Mouse (Mus musculus) lung, embryonic 15.5 days (tissue): ENCODE measurements around the gene Gfy. TPM values are rescaled to one million over a fixed set of nuclear protein-coding genes. Genes with fewer than 3 reads are reported as not detected.
"Not testable (repeated sequence)": the region's sequence is repeated elsewhere in the genome, so short reads cannot be mapped to it uniquely, and the experiment has no call there.

Source experiments
- ATAC-seq: fragments of 200-750 bp; cut with Nextera tagmentation; 2 replicates; pipeline ENCODE4 v1.8.0; 2017; ENCODE audit warnings: moderate number of reproducible peaks, borderline replicate concordance; ENCODE audit not compliant: low FRiP score, low TSS enrichment; ENCODE audit errors: extremely low read depth
- H3K27ac ChIP-seq: fragments of 300-500 bp; sonication (generic); 2 replicates; pipeline ENCODE4 v1.5.1; 2015; ENCODE audit warnings: moderate library complexity, mild to moderate bottlenecking, inconsistent platforms
- H3K27me3 ChIP-seq: fragments of 300-500 bp; sonication (generic); 2 replicates; pipeline ENCODE4 v1.6.1; 2015; ENCODE audit warnings: inconsistent platforms
- H3K36me3 ChIP-seq: fragments of 300-500 bp; sonication (generic); 2 replicates; pipeline ENCODE4 v1.6.1; 2015; ENCODE audit warnings: inconsistent platforms
- H3K4me1 ChIP-seq: fragments of 300-500 bp; sonication (generic); 2 replicates; pipeline ENCODE4 v1.6.1; 2015; ENCODE audit warnings: inconsistent platforms
- H3K4me2 ChIP-seq: fragments of 300-500 bp; sonication (generic); 2 replicates; pipeline ENCODE4 v1.6.1; 2015; ENCODE audit warnings: inconsistent platforms, mild to moderate bottlenecking, moderate library complexity
- H3K4me3 ChIP-seq: fragments of 300-500 bp; sonication (generic); 2 replicates; pipeline ENCODE4 v1.5.1; 2015; ENCODE audit warnings: mild to moderate bottlenecking, inconsistent platforms
- H3K9ac ChIP-seq: fragments of 300-500 bp; sonication (generic); 2 replicates; pipeline ENCODE4 v1.6.1; 2015; ENCODE audit warnings: inconsistent platforms
- H3K9me3 ChIP-seq: fragments of 300-500 bp; sonication (generic); 2 replicates; pipeline ENCODE4 v1.6.1; 2016; ENCODE audit warnings: inconsistent platforms
- WGBS: fragments of 180-500 bp; shearing (Covaris S2); methylation state at CpG from one replicate; pipeline ENCODE4 v1.1.7; 2015; 5-methylcytosine and 5-hydroxymethylcytosine counted together
- polyA plus RNA-seq: library from polyadenylated mRNA; unstranded; fragments of >200 nt; fragmentation: Nextera tagmentation; extraction: Ambion mirVana; gene quantifications from 2 replicates; pipeline ENCODE4 v1.2.1, GENCODE M21; 2015

Gene Gfy
- polyA plus RNA-seq, 1 experiment from 2014 or later: not detected

GRCm38 (mm10) chr7:45175929-45176328 is 3.4 kb downstream of the Gfy start:
- Histone ChIP-seq H3K36me3 (no peaks in the 10 kb centered on the region), H3K9ac (no peak overlapping the region), H3K4me3 (peak overlapping the region; percentile 9; the same call in 1 of the 2 replicates), H3K4me2 (no peak overlapping the region), H3K9me3 (no peaks in the 10 kb centered on the region), H3K27me3 (peaks cover 95% of the 10 kb centered on the region), H3K4me1 (0 out of 2 replicates have a peak, but pooled peaks cover 9% of the 10 kb centered on the region), H3K27ac (no peak overlapping the region)
- no peak for ATAC-seq
- 2% methylated on average over 23 of the region's 23 CpGs for WGBS

DNA sequence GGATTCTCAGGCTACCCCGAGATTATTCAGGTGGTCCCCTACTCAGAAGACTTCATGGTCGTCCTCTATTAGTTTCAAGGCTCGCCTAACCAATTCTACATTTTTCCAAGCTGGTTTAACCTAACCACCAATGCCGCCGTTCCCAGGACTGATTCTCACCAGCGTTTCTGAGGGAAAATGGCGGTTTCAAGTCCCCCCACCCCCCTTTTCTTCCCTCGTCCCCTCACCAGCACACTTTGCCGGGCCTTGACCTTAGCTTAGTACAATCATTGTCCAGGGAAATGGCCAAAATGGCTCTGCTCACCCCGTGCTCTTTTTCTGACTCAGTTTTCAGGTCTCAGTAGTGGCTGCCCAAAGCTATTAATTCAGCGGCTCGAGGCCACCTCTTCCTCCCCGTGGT is 4.0 kb downstream of the Gfy start:
- Histone ChIP-seq H3K4me2 (no peak overlapping the region), H3K27ac (no peak overlapping the region), H3K9me3 (no peaks in the 10 kb centered on the region), H3K36me3 (no peaks in the 10 kb centered on the region), H3K27me3 (peaks cover 94% of the 10 kb centered on the region), H3K9ac (no peak overlapping the region), H3K4me1 (0 out of 2 replicates have a peak, but pooled peaks cover 9% of the 10 kb centered on the region), H3K4me3 (no peak overlapping the region)
- no peak for ATAC-seq
- WGBS: 5% methylated on average over 13 of the region's 13 CpGs

DNA sequence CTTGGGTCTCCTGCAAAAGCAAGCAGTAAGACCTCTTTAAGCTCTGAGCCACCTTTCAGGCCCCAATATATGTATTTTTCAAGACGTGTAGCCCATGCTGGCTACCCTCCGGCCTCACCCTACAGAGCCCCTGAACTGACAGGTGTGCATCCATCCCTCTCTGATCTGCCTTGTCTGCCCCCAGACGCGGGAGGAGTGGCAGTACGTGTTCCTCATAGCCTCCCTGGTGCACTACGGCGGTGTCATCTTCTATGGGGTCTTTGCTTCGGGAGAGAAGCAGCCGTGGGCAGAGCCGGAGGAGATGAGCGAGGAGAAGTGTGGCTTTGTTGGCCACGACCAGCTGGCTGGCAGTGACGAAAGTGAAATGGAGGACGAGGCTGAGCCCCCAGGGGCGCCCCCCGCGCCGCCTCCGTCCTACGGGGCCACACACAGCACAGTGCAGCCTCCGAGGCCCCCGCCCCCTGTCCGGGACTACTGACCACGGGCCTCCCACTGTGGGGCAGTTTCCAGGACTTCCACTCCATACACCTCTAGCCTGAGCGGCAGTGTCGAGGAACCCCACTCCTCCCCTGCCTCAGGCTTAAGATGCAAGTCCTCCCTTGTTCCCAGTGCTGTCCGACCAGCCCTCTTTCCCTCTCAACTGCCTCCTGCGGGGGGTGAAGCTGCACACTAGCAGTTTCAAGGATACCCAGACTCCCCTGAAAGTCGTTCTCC is 4.6 kb downstream of the Gfy start:
- Histone ChIP-seq H3K4me3 (0 out of 2 replicates have a peak overlapping the region, but pooled peaks have one; percentile 9), H3K9ac (no peak overlapping the region)

DNA sequence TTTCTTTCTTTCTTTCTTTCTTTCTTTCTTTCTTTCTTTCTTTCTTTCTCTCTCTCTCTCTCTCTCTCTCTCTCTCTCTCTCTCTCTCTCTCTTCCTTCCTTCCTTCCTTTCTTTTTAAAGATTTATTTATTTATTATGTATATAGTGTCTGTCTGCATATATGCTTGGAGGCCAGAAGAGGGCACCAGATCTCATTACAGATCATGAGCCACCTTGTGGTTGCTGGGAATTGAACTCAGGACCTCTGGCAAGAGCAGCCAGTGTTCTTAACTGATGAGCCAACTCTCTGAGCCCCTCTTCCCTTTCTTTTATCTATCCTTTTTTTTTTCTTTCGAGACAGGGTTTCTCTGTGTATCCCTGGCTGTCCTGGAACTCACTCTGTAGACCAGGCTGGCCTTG is 5.6 kb downstream of the Gfy start:
- not testable (repeated sequence) for H3K9ac ChIP-seq, H3K9me3 ChIP-seq, H3K4me1 ChIP-seq, H3K4me3 ChIP-seq, H3K4me2 ChIP-seq, H3K36me3 ChIP-seq, ATAC-seq, H3K27ac ChIP-seq
- peaks cover 94% of the 10 kb centered on the region for H3K27me3 ChIP-seq
- 62% methylated on average over 1 of the region's 1 CpGs for WGBS

More for the DNA sequence above, 4.6 kb downstream of the Gfy start:
- 6% methylated on average over 25 of the region's 29 CpGs for WGBS
- peak; percentile 44; the same call in 1 of the 2 replicates for ATAC-seq
- no peaks in the 10 kb centered on the region for H3K36me3 ChIP-seq
- H3K27ac ChIP-seq: no peak overlapping the region
- H3K4me2 ChIP-seq: peak overlapping the region; percentile 23
- 0 out of 2 replicates have a peak, but pooled peaks cover 9% of the 10 kb centered on the region for H3K4me1 ChIP-seq
- H3K27me3 ChIP-seq: peaks cover 94% of the 10 kb centered on the region
- peaks cover 2% of the 10 kb centered on the region; the same call in 1 of the 2 replicates for H3K9me3 ChIP-seq

GRCm38 (mm10) chr7:45172974-45173373 is 6.4 kb downstream of the Gfy start:
- no peak for ATAC-seq
- Histone ChIP-seq H3K4me1 (0 out of 2 replicates have a peak, but pooled peaks cover 9% of the 10 kb centered on the region), H3K36me3 (no peaks in the 10 kb centered on the region), H3K27ac (no peak overlapping the region), H3K4me2 (no peak overlapping the region), H3K9me3 (peaks cover 6% of the 10 kb centered on the region; the same call in 1 of the 2 replicates), H3K4me3 (no peak overlapping the region), H3K27me3 (peaks cover 94% of the 10 kb centered on the region), H3K9ac (no peak overlapping the region)
- WGBS: 60% methylated on average over 7 of the region's 7 CpGs

- H3K4me2 ChIP-seq: no peak overlapping the region
- 90% methylated on average over 3 of the region's 3 CpGs for WGBS
- H3K4me1 ChIP-seq: no peaks in the 10 kb centered on the region
- peaks cover 94% of the 10 kb centered on the region for H3K27me3 ChIP-seq
- no peak overlapping the region for H3K4me3 ChIP-seq
- no peaks in the 10 kb centered on the region for H3K36me3 ChIP-seq
- H3K9ac ChIP-seq: no peak overlapping the region
- peaks cover 6% of the 10 kb centered on the region; the same call in 1 of the 2 replicates for H3K9me3 ChIP-seq
- ATAC-seq: no peak
- H3K27ac ChIP-seq: no peak overlapping the region
Measured at GRCm38 (mm10) chr7:45169495-45169894, 9.9 kb downstream of the Gfy start.

GRCm38 (mm10) chr7:45168656-45169055 is 10.7 kb downstream of the Gfy start:
- no peak for ATAC-seq
- H3K4me1 ChIP-seq: peaks cover 6% of the 10 kb centered on the region
- H3K27ac ChIP-seq: no peak overlapping the region
- no peaks in the 10 kb centered on the region for H3K36me3 ChIP-seq
- H3K9ac ChIP-seq: no peak overlapping the region
- no peak overlapping the region for H3K4me3 ChIP-seq
- H3K27me3 ChIP-seq: peaks cover 94% of the 10 kb centered on the region
- H3K4me2 ChIP-seq: no peak overlapping the region
- 7% methylated on average over 24 of the region's 24 CpGs for WGBS
- H3K9me3 ChIP-seq: peaks cover 6% of the 10 kb centered on the region; the same call in 1 of the 2 replicates

DNA sequence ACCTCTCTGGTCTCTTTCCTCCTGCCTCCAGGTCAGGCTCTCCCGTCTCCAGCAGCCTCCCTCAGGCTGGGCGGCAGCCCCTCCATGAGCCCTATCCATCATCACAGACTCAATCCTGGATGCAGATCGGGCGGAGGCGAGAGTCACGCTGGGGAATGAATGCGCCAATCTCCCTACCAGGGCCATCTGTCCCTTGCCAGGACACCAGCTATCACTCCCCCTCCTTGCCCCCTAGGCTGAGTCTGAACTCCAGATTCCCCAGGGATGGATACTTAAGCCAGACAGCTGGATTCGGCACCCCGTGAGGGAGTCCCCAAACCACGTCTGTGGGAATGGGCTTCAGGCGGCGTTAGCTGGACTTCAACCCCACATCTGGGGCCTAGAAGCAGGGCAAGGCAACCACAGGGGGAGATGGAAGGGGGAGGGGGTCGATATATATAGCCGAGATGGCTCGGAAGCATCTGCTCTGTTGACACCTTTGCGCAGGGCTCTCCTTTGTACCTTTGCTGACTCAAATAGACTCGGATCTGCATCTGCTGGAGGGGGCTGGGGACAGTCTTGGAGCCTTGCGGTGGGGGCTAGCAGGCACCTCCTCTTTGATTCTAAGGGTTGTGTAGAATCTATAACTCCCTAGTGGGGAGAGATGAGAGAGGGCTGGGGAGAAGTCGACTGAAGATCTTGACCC is 11.5 kb downstream of the Gfy start:
- peaks cover 6% of the 10 kb centered on the region; the same call in 1 of the 2 replicates for H3K9me3 ChIP-seq

GRCm38 (mm10) chr7:45166950-45167401 is 12.4 kb downstream of the Gfy start:
- peaks cover 6% of the 10 kb centered on the region; the same call in 1 of the 2 replicates for H3K9me3 ChIP-seq
- no peak overlapping the region for H3K4me3 ChIP-seq
- ATAC-seq: no peak
- WGBS: 26% methylated on average over 10 of the region's 10 CpGs
- no peaks in the 10 kb centered on the region for H3K36me3 ChIP-seq
- H3K4me1 ChIP-seq: peaks cover 10% of the 10 kb centered on the region
- no peak overlapping the region for H3K27ac ChIP-seq
- peaks cover 95% of the 10 kb centered on the region for H3K27me3 ChIP-seq
- no peak overlapping the region for H3K4me2 ChIP-seq
- no peak overlapping the region for H3K9ac ChIP-seq

More for the DNA sequence above, 11.5 kb downstream of the Gfy start:
- peaks cover 97% of the 10 kb centered on the region for H3K27me3 ChIP-seq
- no peak overlapping the region for H3K27ac ChIP-seq
- WGBS: 3% methylated on average over 19 of the region's 19 CpGs
- H3K4me1 ChIP-seq: peaks cover 7% of the 10 kb centered on the region
- no peak overlapping the region for H3K9ac ChIP-seq
- ATAC-seq: no peak
- H3K36me3 ChIP-seq: no peaks in the 10 kb centered on the region
- H3K4me2 ChIP-seq: no peak overlapping the region
- no peak overlapping the region for H3K4me3 ChIP-seq

DNA sequence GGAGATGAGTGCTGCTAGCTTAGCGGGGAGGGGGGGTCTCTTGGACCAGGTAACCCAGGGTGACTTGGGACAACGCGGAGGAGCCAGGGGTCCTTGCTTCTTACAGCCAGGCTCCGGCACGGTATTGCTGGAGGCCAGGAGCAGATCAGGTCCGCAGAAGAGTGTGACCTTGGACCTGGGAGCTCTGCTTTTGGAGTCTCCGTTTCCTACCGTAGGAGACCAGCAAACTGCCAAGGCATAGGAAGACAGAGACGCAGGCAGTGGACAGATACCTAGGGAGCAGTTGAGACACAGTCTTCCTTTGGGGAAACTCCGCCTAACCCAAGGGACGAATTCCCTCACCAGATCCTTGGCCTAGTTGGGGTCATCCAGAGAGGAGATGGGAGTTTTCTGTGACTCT is 13.7 kb downstream of the Gfy start:
- no peaks in the 10 kb centered on the region for H3K36me3 ChIP-seq
- H3K9me3 ChIP-seq: peaks cover 6% of the 10 kb centered on the region; the same call in 1 of the 2 replicates
- no peak overlapping the region for H3K9ac ChIP-seq
- 44% methylated on average over 11 of the region's 11 CpGs for WGBS
- no peak overlapping the region for H3K27ac ChIP-seq
- H3K4me3 ChIP-seq: no peak overlapping the region
- no peak for ATAC-seq
- H3K4me2 ChIP-seq: no peak overlapping the region
- peaks cover 10% of the 10 kb centered on the region for H3K4me1 ChIP-seq
- H3K27me3 ChIP-seq: peaks cover 82% of the 10 kb centered on the region

DNA sequence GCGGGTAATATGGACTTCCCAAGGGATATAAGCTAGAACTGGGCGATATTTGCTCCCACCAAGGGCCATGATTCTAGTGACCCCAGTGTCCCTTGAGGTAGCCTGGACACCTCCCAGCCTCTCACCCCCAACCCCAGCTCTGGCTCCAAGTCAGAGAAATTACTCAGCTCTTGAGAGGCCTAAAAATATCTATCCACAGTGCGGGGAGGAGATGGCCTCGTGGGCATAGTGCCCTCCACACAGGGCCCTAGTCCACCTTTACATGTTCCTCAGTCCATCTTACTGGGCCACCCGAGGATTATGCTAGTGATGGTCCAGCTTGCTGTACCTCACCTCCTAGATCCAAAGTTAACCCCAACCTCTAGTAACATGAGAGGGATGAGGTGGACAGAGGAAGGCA is 14.5 kb downstream of the Gfy start:
- peaks cover 8% of the 10 kb centered on the region; the same call in 1 of the 2 replicates for H3K36me3 ChIP-seq
- no peak for ATAC-seq
- no peak overlapping the region for H3K9ac ChIP-seq
- WGBS: 52% methylated on average over 5 of the region's 5 CpGs
- H3K27ac ChIP-seq: no peak overlapping the region
- H3K9me3 ChIP-seq: peaks cover 5% of the 10 kb centered on the region; the same call in 1 of the 2 replicates
- H3K4me1 ChIP-seq: peaks cover 10% of the 10 kb centered on the region
- no peak overlapping the region for H3K4me2 ChIP-seq
- peaks cover 75% of the 10 kb centered on the region for H3K27me3 ChIP-seq
- H3K4me3 ChIP-seq: no peak overlapping the region
